Mouse (Mus musculus) cortical plate, adult 2 months (tissue): Measurements from ENCODE around the gene Eno4. TPM values are rescaled to one million over a fixed set of nuclear protein-coding genes. Genes with fewer than 3 reads are reported as not detected.

Source experiments
- H3K27ac ChIP-seq: fragments of 200-500 bp; 2 replicates; pipeline ENCODE4 v1.5.1; 2012; ENCODE audit warnings: low read length, control low read depth, inconsistent platforms; ENCODE audit not compliant: insufficient read depth
- H3K4me1 ChIP-seq: fragments of 200-500 bp; 2 replicates; pipeline ENCODE4 v1.6.1; 2011; ENCODE audit warnings: low read length; ENCODE audit not compliant: control insufficient read depth, insufficient read depth
- H3K4me3 ChIP-seq: fragments of 200-500 bp; 2 replicates; pipeline ENCODE4 v1.5.1; 2011; ENCODE audit warnings: mild to moderate bottlenecking, low read length, control low read depth; ENCODE audit not compliant: insufficient read depth
- CTCF ChIP-seq: fragments of 200-500 bp; IDR thresholded peaks from 2 replicates; pipeline ENCODE4 v1.5.1; 2011; ENCODE audit warnings: mild to moderate bottlenecking, control low read depth, low read length; ENCODE audit not compliant: insufficient read depth; ENCODE audit errors: extremely low read depth
- POLR2A ChIP-seq: fragments of 200-500 bp; IDR thresholded peaks from 2 replicates; pipeline ENCODE4 v1.6.1; 2011; ENCODE audit warnings: mild to moderate bottlenecking, low read length, control low read depth; ENCODE audit not compliant: insufficient read depth; ENCODE audit errors: extremely low read depth
- polyA plus RNA-seq: library from polyadenylated mRNA; depleted of rRNA; stranded (reverse); fragments of >200 nt; gene quantifications from 2 replicates; pipeline ENCODE4 v1.2.3, GENCODE M21; 2012

Gene Eno4
- polyA plus RNA-seq, 1 experiment, result 2.6 TPM

GRCm38 (mm10) chr19:58968731-58969506 is 25.7 kb downstream of the Eno4 start:
- H3K4me3 ChIP-seq, result no peak overlapping the region
- no peak overlapping the region for H3K27ac ChIP-seq
- H3K4me1 ChIP-seq, result no peaks in the 10 kb centered on the region
- no peak for TF ChIP-seq CTCF
- TF ChIP-seq POLR2A, result no peak

- Histone ChIP-seq H3K4me1 (no peaks in the 10 kb centered on the region), H3K4me3 (no peak overlapping the region), H3K27ac (no peak overlapping the region)
- TF ChIP-seq POLR2A, result no peak
- no peak for TF ChIP-seq CTCF
These were observed 27.6 kb downstream of the Eno4 start for GRCm38 (mm10) chr19:58970826-58971225.

GRCm38 (mm10) chr19:58974126-58974525 is 30.9 kb downstream of the Eno4 start:
- TF ChIP-seq CTCF, result no peak
- no peak for TF ChIP-seq POLR2A
- Histone ChIP-seq H3K4me3 (no peak overlapping the region), H3K4me1 (no peaks in the 10 kb centered on the region), H3K27ac (no peak overlapping the region)

- Histone ChIP-seq H3K4me1 (no peaks in the 10 kb centered on the region; the same call in 1 of the 2 replicates), H3K4me3 (no peak overlapping the region), H3K27ac (no peak overlapping the region)
- TF ChIP-seq POLR2A (no peak), CTCF (no peak)
These were observed 32.1 kb downstream of the Eno4 start for GRCm38 (mm10) chr19:58975216-58975863.

GRCm38 (mm10) chr19:58978401-58979171 is 35.4 kb downstream of the Eno4 start:
- Histone ChIP-seq H3K4me1 (no peaks in the 10 kb centered on the region; the same call in 1 of the 2 replicates), H3K27ac (no peak overlapping the region), H3K4me3 (no peak overlapping the region)
- TF ChIP-seq POLR2A, result no peak
- no peak for TF ChIP-seq CTCF

GRCm38 (mm10) chr19:58979436-58980055 is 36.3 kb downstream of the Eno4 start:
- no peak overlapping the region for H3K27ac ChIP-seq
- H3K4me1 ChIP-seq, result no peaks in the 10 kb centered on the region; the same call in 1 of the 2 replicates
- H3K4me3 ChIP-seq, result no peak overlapping the region
- TF ChIP-seq CTCF (no peak), POLR2A (no peak)

GRCm38 (mm10) chr19:58980056-58980440 is 36.8 kb downstream of the Eno4 start:
- H3K4me1 ChIP-seq, result no peaks in the 10 kb centered on the region; the same call in 1 of the 2 replicates
- H3K27ac ChIP-seq, result no peak overlapping the region
- TF ChIP-seq CTCF (no peak), POLR2A (no peak)
- no peak overlapping the region for H3K4me3 ChIP-seq

GRCm38 (mm10) chr19:58981571-58981970 is 38.3 kb downstream of the Eno4 start:
- TF ChIP-seq CTCF (no peak), POLR2A (no peak)
- Histone ChIP-seq H3K4me1 (no peaks in the 10 kb centered on the region; the same call in 1 of the 2 replicates), H3K27ac (no peak overlapping the region), H3K4me3 (no peak overlapping the region)

GRCm38 (mm10) chr19:59002827-59003226 is 59.6 kb downstream of the Eno4 start:
- Histone ChIP-seq H3K4me1 (no peaks in the 10 kb centered on the region), H3K4me3 (no peak overlapping the region), H3K27ac (no peak overlapping the region)
- TF ChIP-seq CTCF (no peak), POLR2A (no peak)
